In the genomic region with DNA sequence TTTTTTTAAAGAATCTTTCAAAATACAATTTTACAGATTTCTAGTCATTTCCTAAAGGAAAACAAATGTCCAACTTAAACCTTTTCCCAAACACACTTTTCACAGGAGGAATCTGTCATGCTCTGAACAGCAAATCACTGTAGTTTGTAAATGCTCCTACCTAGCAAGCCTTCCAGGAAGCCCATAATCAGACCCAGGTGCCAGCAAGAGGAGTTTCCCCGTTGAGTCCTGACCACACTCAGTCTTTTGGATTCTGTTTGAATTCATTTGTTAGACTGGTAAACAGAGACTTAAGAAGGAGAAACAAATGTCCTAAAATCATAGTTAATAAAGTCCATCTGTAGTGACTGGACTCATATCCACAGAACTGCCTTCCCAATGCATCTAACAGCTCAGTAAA, we compare ENCODE assay signal across 10 mouse cellular contexts. TPM values are rescaled to one million over a fixed set of nuclear protein-coding genes. Genes with fewer than 3 reads are reported as not detected.
"Had no signal": no experiment of that assay in that cellular context is flagged by ENCODE, and none has a peak within 500 bp of the region (broad histone marks: within the 10 kb centered on the region; RNA-seq: fewer than 3 reads in every experiment).

No protein-coding gene starts in this region.

- DNase-seq: kidney, adult 9 months; kidney, postnatal 14 days; layer of hippocampus, postnatal 36 days; liver, embryonic 13.5 days; liver, postnatal 0 days; thymus, postnatal 4 days had no signal

- H3K36me3 ChIP-seq: limb, embryonic 15.5 days; liver, embryonic 13.5 days; midbrain, embryonic 13.5 days had no signal

- H3K4me2 ChIP-seq: limb, embryonic 15.5 days; liver, embryonic 13.5 days; midbrain, embryonic 13.5 days had no signal

- H3K4me1 ChIP-seq: limb, embryonic 15.5 days; liver, embryonic 13.5 days; midbrain, embryonic 13.5 days had no signal

- H3K27me3 ChIP-seq: limb, embryonic 15.5 days; liver, embryonic 13.5 days; midbrain, embryonic 13.5 days had no signal

- H3K4me3 ChIP-seq: limb, embryonic 15.5 days; liver, embryonic 13.5 days; midbrain, embryonic 13.5 days had no signal

- ATAC-seq: liver, postnatal 0 days; midbrain, embryonic 13.5 days had no signal

- H3K9ac ChIP-seq: limb, embryonic 15.5 days; liver, embryonic 13.5 days; liver, postnatal 0 days; midbrain, embryonic 13.5 days had no signal

- H3K9me3 ChIP-seq: limb, embryonic 15.5 days; liver, embryonic 13.5 days; midbrain, embryonic 13.5 days had no signal

- H3K27ac ChIP-seq: limb, embryonic 15.5 days; liver, embryonic 13.5 days; midbrain, embryonic 13.5 days; stomach, postnatal 0 days had no signal

RNA-seq across cellular contexts. Expression of gene Cttnbp2, which starts 40.1 kb away (rescaled TPM):
- total RNA-seq: megakaryocyte-erythroid progenitor cell, adult 5-6 weeks had no signal
